Mouse (Mus musculus) right cerebral cortex, postnatal 14 days (tissue): ENCODE data around the gene Rnd1.

ENCODE experiments used
- DNase-seq: peaks from one replicate; pipeline ENCODE4 v3.0.0; 2022

The Rnd1 gene

DNA sequence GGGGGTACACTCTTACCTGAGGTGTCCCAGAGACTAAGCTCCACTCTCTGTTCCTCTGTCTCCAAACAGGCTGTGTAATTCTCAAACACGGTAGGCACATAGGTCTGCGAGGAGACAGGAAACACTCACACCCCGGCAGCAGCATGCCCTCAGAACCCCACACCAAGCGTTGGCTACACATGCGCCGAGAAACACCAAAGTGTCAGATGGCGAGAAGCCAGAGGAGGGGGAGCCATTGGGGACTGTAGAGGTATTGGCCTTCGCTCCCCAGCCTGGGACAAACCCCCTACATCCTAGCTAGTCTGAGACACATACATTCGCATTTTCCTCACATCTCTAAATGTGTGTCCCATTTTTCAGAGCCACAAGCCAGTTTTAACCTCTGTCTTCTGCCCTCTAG is 790 bp downstream of the Rnd1 start:
- no peak for DNase-seq

DNA sequence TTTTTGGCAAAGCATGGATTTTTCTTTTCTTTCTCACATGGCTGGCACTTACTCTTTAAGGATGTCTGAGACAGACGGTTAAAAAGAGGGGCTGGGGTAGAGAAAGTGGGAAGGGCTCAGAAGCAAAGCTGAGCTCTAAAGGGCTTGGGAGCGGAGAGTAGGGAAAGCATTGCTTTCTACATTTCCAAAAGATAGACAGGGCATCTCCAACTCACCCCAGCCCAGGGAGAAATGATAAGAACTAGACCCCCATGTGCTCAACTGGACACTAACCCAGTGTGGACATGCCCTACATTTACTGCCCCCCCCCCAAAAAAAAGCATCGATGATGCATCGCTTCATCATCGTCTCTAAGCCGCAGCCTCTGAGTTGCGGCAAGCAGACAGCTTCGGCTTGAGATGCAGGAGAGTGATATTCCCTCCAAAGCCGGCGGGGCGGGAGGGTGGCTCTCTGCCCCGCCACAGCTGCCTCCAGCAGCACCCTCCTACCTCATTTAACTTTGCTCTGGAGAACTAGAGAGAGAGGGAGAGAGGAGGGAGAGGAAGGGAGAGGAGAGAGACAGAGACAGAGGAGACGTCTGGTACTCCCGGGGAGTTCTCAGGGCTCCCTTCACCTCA is 1.5 kb downstream of the Rnd1 start:
- no peak for DNase-seq

DNA sequence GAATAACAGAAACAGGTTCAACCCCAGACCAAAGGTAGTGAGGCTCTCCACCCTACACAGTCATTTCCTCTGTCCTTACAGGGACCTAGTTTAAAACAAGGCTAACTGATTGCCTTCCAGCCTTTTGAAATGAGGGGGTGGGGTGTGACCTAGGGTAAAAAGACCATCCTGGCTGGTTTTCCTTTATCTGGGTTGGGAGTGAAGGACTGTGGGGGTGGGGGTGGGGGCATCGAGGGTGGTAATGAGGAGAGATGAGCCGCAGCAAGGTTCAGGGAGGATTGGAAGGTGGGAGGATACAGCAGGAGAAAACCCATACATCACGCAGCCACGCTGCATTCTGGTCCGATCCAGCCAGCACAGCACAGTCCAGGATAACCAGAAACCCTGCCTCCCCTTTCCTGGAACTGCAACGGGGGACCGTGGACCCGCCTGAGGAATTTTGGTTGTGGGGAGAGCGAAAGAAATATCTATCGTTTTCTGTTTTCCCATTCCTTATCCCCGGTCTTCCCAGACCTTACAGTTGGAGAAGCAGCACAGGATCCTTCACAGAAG is 2.2 kb downstream of the Rnd1 start:
- DNase-seq = no peak

DNA sequence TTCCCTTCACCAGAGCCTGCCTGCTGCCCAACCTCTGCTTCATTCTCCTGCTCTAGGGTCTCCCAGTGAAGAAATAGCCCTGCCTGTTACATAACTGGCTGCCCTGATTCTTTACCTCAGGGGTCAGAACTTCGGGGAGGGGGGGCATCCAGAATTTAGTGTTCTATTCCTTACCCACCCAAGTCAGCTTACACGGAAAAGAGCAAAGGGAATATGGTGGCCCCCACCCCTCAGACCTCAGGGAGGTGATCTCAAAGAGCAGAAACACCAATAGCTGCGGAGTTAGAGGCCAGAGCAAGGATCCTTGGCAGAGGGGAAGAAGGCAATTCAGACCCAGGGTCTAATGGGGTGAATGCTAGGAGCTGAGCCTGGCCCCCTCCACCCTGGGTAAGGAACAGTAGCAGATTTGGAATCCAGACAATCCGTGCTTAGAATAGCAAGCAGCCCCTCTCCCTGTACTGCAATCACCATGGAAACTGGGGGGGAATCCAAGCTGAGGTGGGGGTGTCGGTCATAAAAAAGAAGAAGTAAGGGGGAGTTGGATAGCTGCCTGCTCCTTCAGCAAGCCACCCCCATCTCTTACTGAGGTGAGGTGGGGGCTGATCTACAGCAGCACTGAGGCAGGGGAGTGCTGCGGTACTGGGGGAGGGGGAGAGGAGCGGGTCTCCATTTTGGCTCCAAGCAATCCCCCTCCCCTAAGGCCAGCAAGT is 2.8 kb downstream of the Rnd1 start:
- DNase-seq = peak; percentile 58

DNA sequence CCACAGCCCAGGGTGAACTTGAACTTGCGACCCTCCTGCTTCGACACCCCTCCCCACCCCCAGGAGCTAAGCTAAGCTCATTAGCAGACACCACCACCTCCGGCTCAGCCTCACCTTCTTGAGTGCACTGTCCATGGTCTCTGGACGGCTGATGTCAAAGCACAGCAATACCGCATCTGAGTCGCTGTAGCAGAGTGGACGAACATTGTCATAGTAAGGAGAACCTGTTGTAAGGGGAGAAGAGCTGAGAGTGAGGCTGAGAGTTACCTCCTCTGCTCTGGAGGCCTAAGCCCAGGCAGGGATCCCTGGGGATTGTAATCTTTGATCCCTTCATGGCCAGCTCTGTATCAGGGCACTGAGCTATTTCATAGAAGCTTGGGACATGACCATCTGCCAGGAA is 3.5 kb downstream of the Rnd1 start:
- DNase-seq = no peak

DNA sequence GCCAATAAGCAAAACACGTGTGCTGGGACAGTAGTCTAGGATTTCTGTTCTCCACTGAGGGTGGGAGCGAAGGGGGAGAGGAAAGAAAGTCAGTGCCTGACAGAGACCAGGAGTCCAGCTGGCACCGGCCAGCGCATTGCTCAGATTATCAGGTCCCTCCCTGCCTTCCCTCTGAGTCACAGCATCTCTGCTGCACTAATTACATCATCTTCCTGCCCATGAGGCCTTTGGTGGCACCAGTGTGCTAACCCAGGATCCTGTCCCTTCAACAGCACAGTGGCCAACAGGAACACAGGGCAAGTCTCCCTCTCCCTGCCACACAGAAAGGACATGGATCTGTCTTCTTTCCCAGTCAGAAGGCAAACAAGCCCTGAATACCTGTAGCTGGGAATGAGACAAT is 4.7 kb downstream of the Rnd1 start:
- DNase-seq = no peak

DNA sequence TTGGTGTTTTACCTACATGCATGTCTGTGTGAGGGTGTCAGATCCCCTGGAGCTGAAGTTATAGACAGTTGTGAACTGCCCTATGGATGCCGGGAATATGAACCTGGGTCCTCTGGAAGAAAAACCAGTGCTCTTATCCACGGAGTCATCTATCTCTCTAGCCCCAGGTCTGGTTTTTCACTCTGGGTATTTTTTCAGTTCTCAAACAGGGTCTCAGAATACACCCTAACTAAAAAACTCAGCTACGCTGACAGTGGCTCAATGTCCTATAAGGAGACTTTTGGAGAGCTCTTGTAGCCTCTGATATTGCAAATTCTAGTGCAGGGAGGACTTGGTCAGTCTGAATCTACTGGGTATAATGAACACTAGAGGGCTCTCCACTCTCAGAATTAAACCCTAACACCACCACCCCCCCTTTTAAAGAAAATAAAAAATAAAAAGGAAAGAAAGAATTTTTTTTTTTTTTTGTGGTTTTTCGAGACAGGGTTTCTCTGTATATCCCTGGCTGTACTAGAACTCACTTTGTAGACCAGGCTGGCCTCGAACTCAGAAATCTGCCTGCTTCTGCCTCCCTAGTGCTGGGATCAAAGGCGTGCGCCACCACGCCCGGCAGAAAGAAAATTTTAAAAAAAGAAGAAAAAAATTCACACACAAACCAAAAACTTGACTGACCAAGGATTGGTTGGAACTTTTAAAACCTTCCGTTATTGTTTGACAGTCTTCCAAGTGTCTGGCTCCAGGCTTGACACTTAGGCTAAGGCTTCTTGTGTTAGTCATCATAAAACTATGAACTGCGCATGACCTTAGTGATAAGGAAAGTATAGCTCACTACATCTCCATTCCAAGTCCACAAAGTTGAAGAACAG is 13.0 kb downstream of the Rnd1 start:
- DNase-seq = no peak

DNA sequence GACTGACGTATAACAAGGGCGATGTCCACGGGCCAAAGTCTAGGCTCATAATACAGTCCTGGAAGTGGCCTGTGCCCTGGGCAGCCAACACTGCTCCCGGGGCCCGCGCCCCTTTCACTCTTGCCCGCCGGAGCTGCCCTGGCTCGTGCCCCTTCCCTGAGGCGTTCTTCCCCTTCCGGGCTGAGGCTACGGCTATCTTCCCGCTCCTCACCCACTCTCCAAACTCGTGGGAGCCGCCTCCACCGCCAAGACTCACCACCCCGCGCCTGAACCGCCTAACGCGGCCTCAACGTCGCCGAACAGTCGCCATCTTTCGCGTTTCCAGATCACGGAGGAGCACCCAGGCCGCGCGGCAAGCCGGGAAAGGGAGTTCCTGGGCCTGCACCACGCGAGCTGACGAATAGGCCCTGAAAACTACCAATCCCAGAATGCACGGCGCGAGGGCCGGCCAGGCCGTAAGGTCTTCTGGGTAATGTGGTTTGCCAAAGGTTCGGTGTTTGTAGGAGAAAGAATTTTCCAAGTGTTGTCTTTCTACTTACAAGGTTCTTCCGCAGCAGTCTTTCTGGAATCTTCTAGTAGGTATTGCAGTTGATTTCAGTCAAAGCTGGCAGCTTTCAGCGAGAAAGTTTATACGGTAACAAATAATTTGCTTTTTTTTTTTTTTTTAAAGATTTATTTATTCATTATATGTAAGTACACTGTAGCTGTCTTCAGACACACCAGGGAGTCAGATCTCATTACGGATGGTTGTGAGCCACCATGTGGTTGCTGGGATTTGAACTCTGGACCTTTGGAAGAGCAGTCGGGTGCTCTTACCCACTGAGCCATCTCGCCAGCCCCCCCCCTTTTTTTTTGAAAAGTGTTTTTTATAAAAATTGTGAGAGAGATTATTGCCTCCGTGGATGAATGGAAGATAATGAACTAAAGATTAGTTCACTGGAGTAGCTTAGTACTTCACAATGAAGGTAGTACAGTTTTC is 14.4 kb downstream of the Rnd1 start, which contains the start of gene Ddx23:
Ddx23 (minus strand) TSS at position 328 of the 979 bp plus-strand sequence.
- peak; percentile 93 for DNase-seq

DNA sequence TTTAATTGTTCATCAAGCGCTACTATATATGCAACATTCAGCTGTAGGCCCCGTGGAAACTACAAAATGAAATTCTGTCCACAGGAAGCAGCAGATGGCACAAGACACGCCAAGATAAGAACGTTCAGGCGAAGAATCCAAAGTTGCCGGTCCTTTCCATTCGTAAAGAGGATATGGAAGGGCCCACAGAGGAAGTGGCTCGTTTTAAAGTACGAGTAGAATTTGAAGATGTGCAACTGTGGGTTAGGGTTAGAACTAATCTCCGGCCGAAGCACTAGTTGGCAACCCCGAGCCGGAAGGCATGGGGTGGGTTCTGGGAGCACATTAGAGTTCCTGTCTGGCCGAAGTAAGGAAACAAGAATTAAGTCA is 15.1 kb downstream of the Rnd1 start:
- DNase-seq = no peak

DNA sequence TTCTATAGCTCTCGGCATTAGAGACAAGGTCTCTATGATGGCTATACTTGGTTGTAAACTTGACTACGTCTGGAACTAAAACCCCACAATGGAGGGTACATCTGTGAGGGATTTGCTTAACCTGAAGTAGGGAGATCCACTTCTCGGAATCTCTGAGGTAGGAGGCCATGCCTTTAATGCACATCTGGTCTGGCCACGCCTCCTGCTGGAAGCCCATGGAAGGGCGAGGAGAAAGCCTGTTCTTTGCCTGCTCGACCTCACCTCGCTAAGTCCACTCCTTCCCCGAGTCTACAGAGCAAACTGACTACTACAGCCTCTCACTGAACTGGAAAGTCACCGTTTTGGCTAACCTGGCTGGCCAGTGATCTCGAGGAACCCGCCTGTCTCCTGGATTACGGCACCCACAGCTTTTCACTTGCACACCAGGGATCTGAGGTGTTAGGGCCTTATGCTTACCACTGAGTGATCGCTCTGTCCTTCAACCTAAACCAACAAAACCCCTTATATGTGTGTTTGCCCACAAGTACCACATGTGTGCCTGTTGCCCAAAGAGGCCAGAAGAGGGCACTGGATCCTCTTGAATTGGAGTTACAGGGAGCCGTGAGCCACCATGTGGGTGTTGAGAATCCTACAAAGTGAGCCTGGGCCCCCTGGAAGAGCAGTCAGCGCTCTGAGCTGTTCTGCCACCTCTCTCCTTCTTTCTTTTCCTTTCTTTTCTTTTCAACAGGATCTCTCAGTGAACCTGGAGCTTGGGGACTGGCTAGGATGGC is 20.1 kb downstream of the Rnd1 start:
- no peak for DNase-seq

DNA sequence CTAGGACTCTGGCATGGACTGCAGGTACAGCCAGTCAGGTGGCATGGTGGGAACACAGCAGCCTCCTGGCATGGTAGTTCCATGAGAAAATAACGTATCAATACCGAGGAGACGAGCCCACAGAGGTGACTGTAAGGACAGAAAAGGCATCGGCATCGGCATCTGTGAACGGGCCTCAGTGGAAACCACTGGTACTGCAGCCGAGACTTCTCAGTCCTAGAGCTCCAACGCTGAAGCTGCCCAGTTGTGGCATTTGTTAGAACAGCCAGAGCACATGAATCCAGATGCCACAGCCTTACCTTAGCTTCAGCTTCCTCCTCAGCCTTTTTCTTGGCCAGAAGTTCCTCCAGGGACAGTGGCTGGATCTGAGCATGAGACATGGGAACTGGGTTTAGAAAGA is 25.1 kb downstream of the Rnd1 start:
- no peak for DNase-seq

DNA sequence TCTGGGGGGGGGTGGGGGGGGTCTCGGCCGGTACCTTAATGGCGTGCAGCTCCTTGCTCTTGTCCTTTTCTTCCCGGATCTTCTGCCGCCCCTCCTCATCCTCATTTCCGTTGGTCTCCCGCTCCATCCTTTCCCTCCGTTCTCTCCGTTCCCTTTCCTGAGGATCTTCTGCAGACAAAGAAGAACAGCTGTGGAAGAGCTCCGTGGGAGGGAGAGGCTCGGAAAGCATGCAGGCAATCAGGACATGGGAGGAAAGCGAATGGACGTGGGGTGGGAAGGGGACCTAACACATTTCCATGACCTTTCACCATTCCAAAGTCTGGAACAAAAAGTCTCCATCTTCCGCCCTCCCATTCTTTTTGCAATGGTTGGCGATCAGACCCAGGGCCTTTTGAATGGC is 25.8 kb downstream of the Rnd1 start:
- no peak for DNase-seq

DNA sequence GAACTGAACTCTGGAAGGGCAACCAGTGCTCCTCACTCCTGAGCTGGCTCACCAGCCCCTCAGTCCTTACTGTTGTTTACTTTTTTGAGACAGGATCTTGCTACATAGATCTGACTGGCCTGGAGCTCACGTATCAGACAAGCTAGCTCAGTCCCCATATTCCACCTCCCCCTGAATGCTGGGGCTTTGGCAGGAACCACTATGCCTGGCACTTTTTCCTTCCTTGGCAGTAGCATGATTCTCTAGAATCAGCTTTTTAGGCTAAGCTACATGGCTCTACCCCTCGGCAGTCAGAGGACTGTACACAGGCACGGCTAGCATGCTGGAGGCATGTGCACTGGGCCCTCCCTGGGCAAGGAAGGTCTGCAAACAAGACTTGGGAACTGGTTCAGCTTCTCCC is 29.2 kb downstream of the Rnd1 start:
- DNase-seq = no peak

DNA sequence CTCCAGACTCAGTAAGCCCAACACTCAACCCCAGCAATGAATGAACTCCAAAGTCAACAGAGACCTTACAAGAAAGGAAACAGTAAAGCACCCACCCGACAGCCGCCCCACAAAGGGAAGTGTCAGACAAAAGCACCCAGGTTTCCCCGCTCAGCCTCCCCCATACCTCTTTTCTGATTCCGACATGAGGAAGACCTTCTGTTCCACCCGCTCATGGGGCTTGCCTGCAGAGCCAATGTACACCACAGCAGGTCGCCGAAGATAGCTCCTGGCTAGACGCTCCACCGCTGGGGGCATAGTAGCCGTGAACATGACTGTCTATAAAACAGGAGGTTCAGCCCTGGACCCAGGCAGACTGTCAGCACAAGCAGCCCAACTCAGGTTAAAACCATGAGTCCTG is 30.0 kb downstream of the Rnd1 start:
- no peak for DNase-seq

DNA sequence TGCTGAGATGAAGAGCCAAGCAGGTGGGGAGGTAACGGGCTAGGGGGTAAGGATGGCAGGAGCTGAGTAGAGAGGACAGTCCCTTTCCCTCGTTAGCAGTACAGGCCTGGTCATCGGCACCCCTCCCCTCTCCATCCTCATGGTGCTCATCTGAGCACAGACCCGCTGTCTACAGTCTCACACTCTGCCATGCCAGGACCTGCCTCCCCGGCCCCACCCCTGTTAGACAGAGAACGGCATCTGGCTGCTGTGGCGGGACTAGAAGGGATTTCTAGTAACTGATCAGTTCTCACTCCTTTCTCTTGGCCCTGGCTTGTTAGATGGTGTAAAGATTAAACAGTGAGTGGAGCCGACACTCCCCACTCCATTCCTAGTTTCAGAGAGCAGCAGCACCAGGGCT is 30.5 kb downstream of the Rnd1 start:
- DNase-seq = no peak

DNA sequence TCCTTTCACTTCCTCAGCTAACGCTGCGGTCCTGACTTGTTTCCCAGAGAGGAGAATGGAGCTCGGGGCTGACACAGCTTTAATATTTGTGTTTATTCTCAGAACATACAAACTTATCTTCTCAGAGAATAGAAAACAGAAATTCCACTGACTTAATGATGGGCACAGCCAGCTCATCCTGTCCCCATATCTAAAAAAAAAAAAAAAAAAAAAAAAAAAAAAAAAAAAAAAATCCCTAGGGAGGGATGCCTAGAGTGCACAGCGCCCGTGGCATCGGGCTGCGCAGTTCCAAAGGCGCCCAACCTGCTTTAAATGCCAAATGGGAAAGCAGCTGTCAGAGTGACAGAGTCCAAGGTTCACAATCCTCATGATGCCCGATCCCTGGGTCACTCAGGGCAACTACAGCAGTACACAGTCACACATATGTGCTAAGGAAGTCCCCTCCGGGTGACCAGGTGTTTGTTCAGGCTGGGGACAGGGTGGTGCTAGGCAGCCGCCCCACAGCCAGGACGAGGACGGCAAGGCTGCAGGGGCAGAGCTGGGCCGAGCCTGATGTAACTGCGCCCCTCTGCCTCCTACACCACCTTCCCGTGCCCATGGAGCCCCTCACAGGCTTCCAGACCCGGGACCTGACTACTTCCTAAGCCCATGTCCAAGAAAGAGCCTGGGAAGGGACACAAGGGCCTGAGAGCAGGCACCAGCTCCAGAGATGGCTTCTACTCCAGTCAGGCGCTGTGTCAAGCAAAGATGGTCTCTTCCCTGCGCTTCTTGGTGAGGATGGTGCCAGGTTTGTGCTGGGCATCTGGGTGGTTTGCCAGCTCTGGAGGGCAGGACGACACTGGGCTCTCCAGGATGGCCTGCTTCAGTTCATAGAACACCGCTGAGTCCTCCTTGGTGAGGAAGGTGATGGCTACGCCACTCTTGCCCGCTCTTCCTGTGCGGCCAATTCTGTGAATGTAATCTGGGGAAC is 31.9 kb downstream of the Rnd1 start:
- no peak for DNase-seq

DNA sequence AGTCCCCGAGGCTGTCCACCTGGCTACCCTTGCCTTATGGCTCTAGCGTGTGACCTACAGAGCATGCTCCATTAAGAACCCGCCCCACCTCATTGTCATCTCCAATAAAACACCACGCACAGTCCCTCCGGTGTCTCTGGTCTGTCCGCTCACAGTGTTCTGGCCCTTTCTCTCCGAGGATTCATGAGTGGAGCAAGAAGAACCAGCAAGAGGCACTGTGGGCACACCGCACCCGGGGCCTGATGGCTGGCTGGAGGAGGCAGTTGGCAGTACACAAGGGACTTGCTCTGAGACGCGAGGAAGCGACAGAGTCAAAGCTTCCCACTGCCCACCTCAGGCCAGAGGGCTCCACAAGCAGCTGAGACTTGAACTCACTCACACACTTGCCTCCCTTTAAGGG is 32.9 kb downstream of the Rnd1 start:
- no peak for DNase-seq

DNA sequence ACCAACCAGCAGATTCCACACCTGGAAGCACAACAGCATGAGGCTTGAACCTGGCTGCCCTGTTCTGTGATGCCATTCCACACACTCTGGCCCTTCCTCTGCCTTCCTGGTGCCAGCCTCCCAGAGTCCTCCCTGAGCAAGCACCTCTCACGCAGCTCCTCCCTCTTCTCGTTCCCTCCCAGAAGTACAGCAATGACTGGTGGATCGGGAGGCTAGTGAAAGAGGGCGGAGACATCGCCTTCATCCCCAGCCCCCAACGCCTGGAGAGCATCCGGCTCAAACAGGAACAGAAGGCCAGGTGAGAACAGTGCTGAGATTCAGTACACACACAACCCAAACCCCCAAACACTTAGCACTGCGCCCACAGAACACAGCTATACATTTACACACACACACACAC is 37.1 kb downstream of the Rnd1 start:
- no peak for DNase-seq

DNA sequence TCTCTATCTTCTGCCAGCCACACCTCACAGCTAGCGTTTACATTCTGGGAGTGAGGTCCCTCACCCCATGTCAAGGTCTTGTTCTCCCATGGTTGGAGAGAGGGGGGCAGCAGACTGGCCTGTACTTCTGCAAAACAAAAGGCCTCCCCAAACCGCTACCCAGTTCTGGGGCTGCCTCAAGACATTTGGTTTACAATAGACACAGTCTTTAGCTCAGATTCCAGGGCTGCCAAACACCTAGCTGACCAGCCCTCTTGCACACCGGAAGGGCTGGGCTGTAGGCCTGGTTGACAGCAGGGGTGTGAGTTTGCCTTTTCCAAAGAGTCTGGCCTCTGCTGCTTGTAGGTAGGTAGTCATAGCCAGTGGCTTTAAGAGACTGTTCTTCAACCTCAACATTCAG is 40.1 kb downstream of the Rnd1 start:
- no peak for DNase-seq

DNA sequence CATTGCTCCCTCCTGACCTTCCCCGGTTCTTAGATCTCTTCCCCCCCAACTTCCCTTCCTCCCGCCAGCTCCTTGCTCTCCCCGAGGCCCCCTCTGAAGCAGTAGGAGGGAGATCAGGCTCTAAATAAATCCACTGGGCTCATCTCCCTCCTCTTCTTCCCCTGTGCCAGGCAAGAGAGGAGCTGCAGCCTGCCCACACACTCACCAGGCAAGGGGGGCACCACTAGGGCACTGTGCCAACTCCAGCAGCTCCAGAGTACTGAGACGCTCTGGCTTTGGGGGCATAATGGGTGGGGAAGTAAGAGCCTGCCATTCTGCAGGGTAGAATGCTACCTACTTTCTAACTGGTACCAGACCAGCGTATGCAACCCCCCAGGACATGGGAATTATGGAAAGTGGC is 40.7 kb downstream of the Rnd1 start:
- DNase-seq = peak; percentile 84
